Mouse (Mus musculus) liver, adult 2 months (tissue): Measurements from ENCODE around the gene Slc22a5.

Experiments
- CTCF ChIP-seq: fragments of 200-500 bp; IDR thresholded peaks from 2 replicates; pipeline ENCODE4 v1.5.1; 2011; ENCODE audit warnings: low read depth, low read length, control low read depth
- POLR2A ChIP-seq: fragments of 200-500 bp; IDR thresholded peaks from 2 replicates; pipeline ENCODE4 v1.6.1; 2011; ENCODE audit warnings: low read length, control low read depth; ENCODE audit not compliant: insufficient read depth; ENCODE audit errors: extremely low read depth

DNA sequence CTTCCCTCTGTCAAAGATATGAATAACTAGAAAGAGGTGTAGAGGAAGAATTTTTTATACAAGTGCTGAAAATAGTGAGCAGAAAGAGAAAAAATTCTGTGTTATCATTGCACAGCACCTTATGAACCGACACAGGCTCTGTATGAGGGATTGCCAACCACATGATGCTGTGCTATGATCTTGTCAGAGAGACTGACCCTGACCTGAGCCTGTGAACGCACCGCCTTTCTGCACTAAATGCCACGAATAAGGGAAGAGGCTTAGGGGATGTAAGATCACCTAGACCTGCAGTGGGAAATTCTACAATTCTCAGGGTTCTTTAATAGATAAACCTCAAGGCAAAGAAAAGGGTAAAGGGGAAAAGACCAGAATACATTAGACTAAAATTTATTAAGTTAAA lies 15.0 kb downstream of the Slc22a5 start:
- TF ChIP-seq POLR2A (no peak), CTCF (no peak)
